Mouse (Mus musculus) spleen, adult 12 weeks (tissue): ENCODE data around the gene Rims1.

Experiments
- DNase-seq: peaks from one replicate; pipeline ENCODE4 v3.0.0; 2022; ENCODE audit warnings: low spot score

The Rims1 gene

DNA sequence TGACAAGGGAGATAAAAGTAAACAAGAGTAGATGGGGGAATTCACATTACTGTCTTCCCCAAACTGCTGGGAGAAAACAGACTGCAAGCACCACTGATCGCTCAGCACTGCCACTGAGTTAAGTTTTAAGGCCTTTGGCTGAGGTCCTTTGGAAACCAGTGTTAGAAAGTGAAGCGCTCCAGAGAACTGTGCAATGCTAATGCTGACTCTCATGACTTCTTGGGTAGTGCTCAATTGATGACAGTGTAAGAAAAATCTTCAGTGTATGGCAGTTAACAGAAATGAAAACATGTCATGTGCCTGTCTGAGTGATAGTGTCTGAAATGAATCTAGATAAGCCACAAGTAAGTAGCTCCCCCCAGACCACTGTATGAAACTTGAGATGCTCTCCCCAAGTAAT lies 111.3 kb downstream of the Rims1 start:
- no peak for DNase-seq

DNA sequence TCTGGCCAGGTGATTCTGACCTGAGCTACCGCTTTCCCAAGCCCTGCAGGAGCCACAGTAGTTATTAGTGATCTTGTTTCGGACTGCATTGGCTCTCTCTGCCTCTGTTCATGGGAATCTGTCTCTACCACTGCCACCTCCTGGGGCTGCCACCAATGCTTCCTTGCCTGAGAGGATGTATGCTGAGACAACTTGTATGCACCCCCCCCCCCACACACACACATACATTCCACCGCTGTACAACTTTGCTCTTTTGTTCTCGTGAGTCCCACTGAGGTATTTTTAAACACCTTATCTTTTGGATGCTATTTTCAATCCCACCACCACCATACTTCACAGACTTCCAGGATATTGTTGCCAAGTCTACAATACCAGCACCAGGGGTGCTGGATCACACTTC lies 122.3 kb downstream of the Rims1 start:
- no peak for DNase-seq

DNA sequence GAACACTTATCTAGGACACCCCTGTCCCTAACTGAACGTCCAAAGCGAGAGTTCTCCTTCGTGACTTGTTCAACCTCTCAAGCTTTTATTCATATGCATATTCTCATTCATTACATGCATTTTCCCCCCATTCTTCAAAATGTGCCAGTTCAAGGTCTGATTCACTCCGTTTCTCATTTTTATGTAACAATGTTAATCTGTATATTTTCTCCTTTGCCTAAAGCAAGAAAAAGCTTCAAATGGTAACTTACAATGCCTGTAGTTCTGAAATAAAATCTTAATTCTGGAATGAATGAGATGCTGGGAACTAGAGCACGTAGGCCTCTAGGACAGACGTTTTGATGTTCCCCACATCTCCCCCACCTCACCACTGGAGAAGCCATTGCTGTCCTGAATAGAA lies 141.6 kb downstream of the Rims1 start:
- no peak for DNase-seq

DNA sequence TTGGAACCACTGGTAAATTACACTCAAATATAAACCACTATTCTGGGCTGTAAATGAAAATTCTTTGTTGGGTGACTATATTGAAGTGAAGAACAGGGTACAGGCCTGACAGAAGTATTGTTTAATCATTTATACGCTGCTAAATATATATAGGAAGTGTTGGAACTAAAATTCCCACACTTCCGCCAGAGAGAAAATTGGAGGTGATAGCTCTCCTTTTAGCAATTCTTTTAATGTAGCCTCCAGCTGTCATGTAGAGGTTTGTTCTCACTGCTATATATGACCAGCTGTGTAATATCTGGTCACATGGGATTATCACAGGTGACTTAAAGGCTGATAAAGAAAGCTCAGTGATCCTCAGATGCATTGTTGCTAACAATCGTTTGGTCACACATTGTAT lies 144.0 kb downstream of the Rims1 start:
- DNase-seq: no peak

- no peak for DNase-seq
Measured at GRCm38 (mm10) chr1:22655983-22656382, 149.8 kb downstream of the Rims1 start.

GRCm38 (mm10) chr1:22654903-22655302 lies 150.9 kb downstream of the Rims1 start:
- no peak for DNase-seq

DNA sequence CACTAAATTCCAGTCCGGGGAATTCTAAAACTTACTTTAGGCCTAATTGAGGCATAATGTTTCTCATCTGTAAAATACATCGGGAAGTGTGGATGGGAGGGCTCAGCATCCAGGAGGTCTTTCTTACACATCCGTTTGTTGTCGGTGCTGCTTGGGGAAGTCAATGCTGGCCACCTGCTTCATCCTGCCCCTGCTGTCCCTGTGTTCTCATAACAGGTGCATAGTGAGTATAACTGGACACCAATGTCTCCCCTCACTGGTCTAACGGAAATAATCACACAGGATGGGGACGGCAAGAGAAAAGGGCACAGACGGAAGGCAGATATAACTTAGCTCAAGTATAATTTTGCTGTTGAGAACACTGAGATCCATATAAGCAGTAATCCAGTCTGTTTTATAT lies 155.2 kb downstream of the Rims1 start:
- no peak for DNase-seq

- DNase-seq: no peak
Measured at GRCm38 (mm10) chr1:22649432-22649831, 156.4 kb downstream of the Rims1 start.

GRCm38 (mm10) chr1:22645257-22645656 lies 160.5 kb downstream of the Rims1 start:
- DNase-seq: no peak

DNA sequence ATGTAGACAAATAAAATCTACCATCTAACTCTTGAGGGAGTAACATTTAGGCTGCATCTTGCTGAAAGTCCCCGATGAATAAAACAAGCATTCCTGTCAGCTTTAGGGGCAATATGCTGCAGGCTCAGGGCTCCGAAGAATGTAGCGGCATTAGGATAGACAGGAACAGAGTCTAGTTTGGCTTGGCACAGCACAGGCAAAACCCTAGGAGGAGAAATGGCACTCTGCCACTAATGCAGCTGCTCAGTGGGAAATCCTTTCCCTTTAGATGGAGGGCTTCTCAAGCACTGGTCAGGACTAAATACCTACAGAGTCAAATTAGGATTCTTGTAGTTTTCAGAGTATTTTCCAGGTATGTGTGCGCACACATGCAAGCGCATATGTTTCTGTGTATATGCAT lies 165.2 kb downstream of the Rims1 start:
- no peak for DNase-seq

DNA sequence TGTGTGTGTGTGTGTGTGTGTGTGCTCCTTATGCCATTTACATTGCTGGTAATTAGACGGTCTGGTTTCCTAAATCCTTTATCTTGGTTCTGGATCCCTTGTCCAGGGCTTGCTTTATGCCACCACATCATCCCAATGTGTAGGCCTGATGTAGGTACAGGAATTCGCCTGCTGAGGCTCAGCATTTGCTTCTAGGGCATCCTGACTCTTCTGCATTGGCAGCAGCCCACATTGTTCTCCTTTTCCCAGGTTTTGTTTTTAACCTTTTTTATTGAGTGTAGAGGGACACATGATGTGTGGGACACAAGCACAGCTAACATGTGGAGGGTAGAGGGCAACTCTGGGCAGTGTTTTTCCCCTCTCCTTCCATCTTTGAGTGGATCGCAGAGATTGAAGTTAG lies 166.1 kb downstream of the Rims1 start:
- no peak for DNase-seq

DNA sequence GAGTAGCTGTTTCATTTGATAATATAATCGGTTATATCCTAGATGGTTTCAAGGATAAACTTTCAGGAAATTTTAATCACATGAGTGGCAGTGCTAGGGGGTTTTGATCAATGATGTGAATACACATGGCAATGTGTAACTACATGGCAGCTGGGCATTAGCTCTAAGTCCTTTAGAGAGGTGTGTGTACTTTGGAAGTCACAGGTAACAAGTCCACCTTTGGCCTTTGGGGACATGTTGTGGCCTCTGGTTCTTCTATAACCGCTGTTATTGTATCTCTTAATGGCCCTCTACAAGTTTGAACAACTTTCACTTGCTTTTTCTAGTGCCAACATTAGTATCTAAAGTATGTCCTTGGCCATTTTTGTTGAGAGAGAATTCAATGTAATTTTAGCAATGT lies 171.9 kb downstream of the Rims1 start:
- DNase-seq: no peak

GRCm38 (mm10) chr1:22632551-22632950 lies 173.2 kb downstream of the Rims1 start:
- no peak for DNase-seq

GRCm38 (mm10) chr1:22631991-22632390 lies 173.8 kb downstream of the Rims1 start:
- no peak for DNase-seq

DNA sequence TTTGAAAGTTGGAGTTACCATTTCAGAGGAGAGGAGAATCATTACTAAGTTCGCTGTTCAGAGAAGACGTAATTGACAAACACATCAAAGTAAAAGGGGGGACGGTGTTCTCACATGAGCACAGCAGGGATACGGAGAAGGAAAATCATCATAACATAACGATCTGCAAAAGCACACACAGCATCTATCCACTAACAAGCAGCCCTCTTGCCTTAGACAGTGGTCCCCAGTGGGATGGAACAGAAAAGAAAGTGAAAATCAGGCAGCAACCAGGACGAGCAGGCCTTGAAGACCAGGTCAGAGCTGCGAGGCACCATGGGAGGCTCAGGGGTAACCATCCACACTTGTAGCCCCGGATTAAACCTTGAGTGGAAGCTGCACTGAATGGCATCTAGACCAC lies 176.8 kb downstream of the Rims1 start:
- DNase-seq: no peak

GRCm38 (mm10) chr1:22627013-22627412 lies 178.8 kb downstream of the Rims1 start:
- DNase-seq: no peak

- no peak for DNase-seq
Measured at GRCm38 (mm10) chr1:22626295-22626694, 179.5 kb downstream of the Rims1 start.

- DNase-seq: no peak
Measured at GRCm38 (mm10) chr1:22620827-22621226, 185.0 kb downstream of the Rims1 start.

DNA sequence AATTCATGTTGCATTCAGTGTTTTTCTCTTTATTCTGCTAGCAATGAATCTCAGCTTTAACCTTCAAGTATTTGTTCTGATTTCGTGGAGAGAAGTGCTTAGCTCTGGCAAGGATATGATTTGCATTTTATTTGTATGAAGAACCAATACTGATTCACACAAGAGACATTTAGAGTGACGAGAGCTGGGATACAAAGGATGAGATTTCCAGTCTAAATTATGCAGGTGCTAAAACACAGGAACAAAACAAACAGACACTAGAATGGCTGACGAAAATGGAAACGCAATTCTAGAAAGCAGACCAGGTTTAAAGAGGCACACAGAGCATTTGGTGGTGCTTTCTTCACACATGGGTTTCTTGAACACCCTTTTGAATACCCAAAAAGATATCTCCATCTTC lies 190.2 kb downstream of the Rims1 start:
- DNase-seq: no peak

GRCm38 (mm10) chr1:22613609-22614008 lies 192.2 kb downstream of the Rims1 start:
- no peak for DNase-seq

- no peak for DNase-seq
Measured at GRCm38 (mm10) chr1:22604329-22605044, 201.3 kb downstream of the Rims1 start.

- no peak for DNase-seq
Measured at GRCm38 (mm10) chr1:22596197-22596596, 209.6 kb downstream of the Rims1 start.

DNA sequence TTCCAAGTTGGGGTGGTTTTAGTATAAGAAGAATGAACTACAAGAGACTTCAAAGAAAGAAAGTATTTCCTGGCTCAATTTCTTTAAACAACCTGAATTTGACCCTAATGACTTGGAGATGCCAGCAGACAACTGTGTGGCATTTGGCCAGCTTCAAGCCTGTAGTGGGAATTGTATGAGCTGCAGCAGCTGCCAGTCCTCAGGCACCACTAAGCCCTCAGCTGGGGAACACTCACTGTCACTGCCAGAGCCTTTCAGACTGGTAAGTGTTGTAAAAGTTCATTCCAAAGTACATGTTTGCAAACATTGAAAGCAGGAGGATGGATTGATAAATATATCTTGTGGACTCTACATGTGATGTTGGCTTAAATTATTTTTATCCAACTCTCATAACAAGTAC lies 211.0 kb downstream of the Rims1 start:
- DNase-seq: no peak

- DNase-seq: no peak
Measured at GRCm38 (mm10) chr1:22587859-22588383, 217.9 kb downstream of the Rims1 start.
